In the genomic region with DNA sequence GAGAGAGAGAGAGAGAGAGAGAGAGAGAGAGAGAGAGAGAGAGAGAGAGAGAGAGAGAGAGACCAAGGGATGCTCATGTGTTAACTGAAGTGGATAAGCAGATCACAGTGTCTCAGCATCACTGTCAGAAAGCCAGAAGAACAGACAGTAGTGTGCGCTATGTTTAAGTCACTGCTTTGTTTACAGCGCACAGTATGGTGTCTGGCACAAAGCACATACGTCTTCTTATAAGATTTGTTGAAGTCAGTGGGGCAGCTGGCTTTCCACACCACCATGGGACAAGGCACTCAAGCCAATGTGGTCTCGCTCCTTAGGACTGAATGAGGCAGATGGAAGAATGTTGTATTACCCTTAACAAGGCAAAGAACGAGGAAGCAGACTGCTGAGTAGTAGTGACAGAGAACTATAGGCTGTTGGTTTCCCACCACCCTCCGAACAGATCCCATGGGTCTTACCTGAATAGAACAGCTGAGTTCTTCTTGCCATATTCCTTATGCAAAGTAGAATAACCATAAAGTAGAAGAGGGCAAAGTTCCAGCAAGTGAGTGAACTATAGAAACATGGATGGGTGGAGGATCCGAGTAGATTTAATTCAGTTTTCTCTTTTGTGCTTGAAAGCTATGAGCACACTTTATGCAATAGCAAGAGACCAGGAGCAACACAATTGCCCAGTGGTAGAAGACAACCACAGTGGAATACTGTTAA, we compare ENCODE assay signal across 17 mouse cellular contexts.
"Had no signal": no experiment of that assay in that cellular context is flagged by ENCODE, and none has a peak within 500 bp of the region (broad histone marks: within the 10 kb centered on the region; RNA-seq: fewer than 3 reads in every experiment).

No protein-coding gene starts in this region.

- DNase-seq: kidney, adult 2 months; kidney, postnatal 25 days; layer of hippocampus, adult 9-11 months; lung, adult 18-20 months; lung, postnatal 10 days; lung, postnatal 36 days; thymus, adult 18-20 months; thymus, postnatal 36 days had no signal

- ATAC-seq: intestine, postnatal 0 days had no signal

- H3K27ac ChIP-seq: kidney, postnatal 0 days; layer of hippocampus, adult 2 months; limb, embryonic 13.5 days; liver, embryonic 14.5 days; lung, embryonic 15.5 days; midbrain, embryonic 12.5 days; neural tube, embryonic 12.5 days; neural tube, embryonic 15.5 days had no signal

- H3K9ac ChIP-seq: limb, embryonic 13.5 days; liver, embryonic 14.5 days; lung, embryonic 15.5 days; midbrain, embryonic 12.5 days; neural tube, embryonic 12.5 days; neural tube, embryonic 15.5 days had no signal

- H3K27me3 ChIP-seq: limb, embryonic 13.5 days; lung, embryonic 15.5 days; midbrain, embryonic 12.5 days; neural tube, embryonic 12.5 days; neural tube, embryonic 15.5 days had no signal

- H3K9me3 ChIP-seq: limb, embryonic 13.5 days; lung, embryonic 15.5 days; midbrain, embryonic 12.5 days; neural tube, embryonic 12.5 days; neural tube, embryonic 15.5 days had no signal

- H3K4me2 ChIP-seq: limb, embryonic 13.5 days; lung, embryonic 15.5 days; midbrain, embryonic 12.5 days; neural tube, embryonic 12.5 days; neural tube, embryonic 15.5 days had no signal

- H3K4me3 ChIP-seq: layer of hippocampus, adult 2 months; limb, embryonic 13.5 days; lung, embryonic 15.5 days; midbrain, embryonic 12.5 days; neural tube, embryonic 12.5 days; neural tube, embryonic 15.5 days had no signal

- H3K36me3 ChIP-seq: limb, embryonic 13.5 days; lung, embryonic 15.5 days; midbrain, embryonic 12.5 days; neural tube, embryonic 12.5 days; neural tube, embryonic 15.5 days had no signal
